Mouse (Mus musculus) cerebellum, adult 11-12 months (tissue): ENCODE results near the gene Myo15.
"Not testable (repeated sequence)": the region's sequence is repeated elsewhere in the genome, so short reads cannot be mapped to it uniquely, and the experiment has no call there.

Source experiments
- DNase-seq: peaks from one replicate; pipeline ENCODE4 v3.0.0; 2022

Myo15 gene

GRCm38 (mm10) chr11:60508950-60509349 lies 39.8 kb downstream of the Myo15 start:
- no peak for DNase-seq

- no peak for DNase-seq
Measured at GRCm38 (mm10) chr11:60509500-60509899, 40.4 kb downstream of the Myo15 start.

- no peak for DNase-seq
Measured at GRCm38 (mm10) chr11:60511893-60512292, 42.8 kb downstream of the Myo15 start.

GRCm38 (mm10) chr11:60512520-60512919 lies 43.4 kb downstream of the Myo15 start:
- DNase-seq: no peak

GRCm38 (mm10) chr11:60514941-60515340 lies 45.8 kb downstream of the Myo15 start:
- no peak for DNase-seq

GRCm38 (mm10) chr11:60518305-60518704 lies 49.2 kb downstream of the Myo15 start:
- DNase-seq: no peak

- DNase-seq: no peak
Measured at GRCm38 (mm10) chr11:60522027-60522426, 52.9 kb downstream of the Myo15 start.

GRCm38 (mm10) chr11:60522661-60523365 lies 53.7 kb downstream of the Myo15 start:
- no peak for DNase-seq

- DNase-seq: no peak
Measured at GRCm38 (mm10) chr11:60526461-60526860, 57.3 kb downstream of the Myo15 start.

- DNase-seq: no peak
Measured at GRCm38 (mm10) chr11:60535676-60536075, 66.5 kb downstream of the Myo15 start.

GRCm38 (mm10) chr11:60536180-60536858 lies 67.2 kb downstream of the Myo15 start, which contains the start of gene Alkbh5:
TSS of gene Alkbh5 (plus strand) at chr11:60536381.
- DNase-seq: peak; percentile 49

- peak; percentile 91 for DNase-seq
Measured at GRCm38 (mm10) chr11:60536859-60537467, 67.8 kb downstream of the Myo15 start.

- peak; percentile 99 for DNase-seq
Measured at GRCm38 (mm10) chr11:60537468-60538347, 68.6 kb downstream of the Myo15 start.

- DNase-seq: peak; percentile 44
Measured at GRCm38 (mm10) chr11:60538371-60539281, 69.5 kb downstream of the Myo15 start.

GRCm38 (mm10) chr11:60539540-60539939 lies 70.4 kb downstream of the Myo15 start:
- DNase-seq: no peak

- DNase-seq: no peak
Measured at GRCm38 (mm10) chr11:60540002-60540610, 71.0 kb downstream of the Myo15 start.

- DNase-seq: no peak
Measured at GRCm38 (mm10) chr11:60540761-60541160, 71.6 kb downstream of the Myo15 start.

- DNase-seq: no peak
Measured at GRCm38 (mm10) chr11:60541831-60542230, 72.7 kb downstream of the Myo15 start.

- DNase-seq: not testable (repeated sequence)
Measured at GRCm38 (mm10) chr11:60543211-60543610, 74.1 kb downstream of the Myo15 start.

GRCm38 (mm10) chr11:60545433-60545832 lies 76.3 kb downstream of the Myo15 start:
- no peak for DNase-seq

GRCm38 (mm10) chr11:60548112-60548511 lies 79.0 kb downstream of the Myo15 start:
- DNase-seq: no peak
